Mouse (Mus musculus): ENCODE measurements around the gene Zfp428. TPM values are rescaled to one million over a fixed set of nuclear protein-coding genes. Genes with fewer than 3 reads are reported as not detected.
"Not testable (repeated sequence)": the region's sequence is repeated elsewhere in the genome, so short reads cannot be mapped to it uniquely, and the experiment has no call there.

The Zfp428 gene
- polyA plus RNA-seq, 1 experiment from 2014 or later, result 87.7 TPM

DNA sequence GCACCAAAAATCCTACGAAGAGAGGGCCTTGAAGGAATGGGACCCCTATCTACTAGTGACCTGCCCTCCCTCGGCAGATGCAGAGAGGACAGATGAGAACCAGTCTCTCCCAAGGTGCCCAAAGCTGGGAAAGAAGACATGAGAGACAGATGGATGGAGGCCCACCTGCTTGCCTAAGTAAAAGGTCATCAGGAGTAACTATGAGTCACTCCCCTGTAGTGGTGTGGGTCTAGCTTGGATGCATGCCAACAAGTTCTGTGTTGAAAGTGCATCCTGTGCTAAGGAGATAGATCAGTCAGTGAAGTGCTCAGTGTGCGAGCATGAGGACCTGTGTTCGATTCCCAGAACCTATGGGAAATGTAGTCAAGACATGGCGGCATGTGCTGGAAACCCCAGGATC lies 27.9 kb upstream of the Zfp428 start:
- WGBS, result 88% methylated on average over 5 of the region's 5 CpGs
- Histone ChIP-seq H3K27ac (ENCODE audit: low read depth, low read length) (no peak overlapping the region), H3K27me3 (ENCODE audit: control insufficient read depth, insufficient read depth, low read length) (no peaks in the 10 kb centered on the region; the same call in 1 of the 2 replicates), H3K9ac (ENCODE audit: low read depth, low read length) (no peak overlapping the region), H3K4me3 (ENCODE audit: low read depth, low read length) (no peak overlapping the region), H3K4me2 (replicated peaks; ENCODE audit: low read depth, low read length) (no peak overlapping the region), H3K4me1 (replicated peaks; ENCODE audit: control insufficient read depth, insufficient read depth, low read length) (no peaks in the 10 kb centered on the region; the same call in 1 of the 2 replicates), H3K36me3 (ENCODE audit: control insufficient read depth, insufficient read depth, low read length) (no peaks in the 10 kb centered on the region), H3K9me3 (ENCODE audit: control insufficient read depth, low read length) (no peaks in the 10 kb centered on the region)
- DNase-seq (ENCODE audit: low spot score) (no peak), ATAC-seq (ENCODE audit: low FRiP score) (no peak)

DNA sequence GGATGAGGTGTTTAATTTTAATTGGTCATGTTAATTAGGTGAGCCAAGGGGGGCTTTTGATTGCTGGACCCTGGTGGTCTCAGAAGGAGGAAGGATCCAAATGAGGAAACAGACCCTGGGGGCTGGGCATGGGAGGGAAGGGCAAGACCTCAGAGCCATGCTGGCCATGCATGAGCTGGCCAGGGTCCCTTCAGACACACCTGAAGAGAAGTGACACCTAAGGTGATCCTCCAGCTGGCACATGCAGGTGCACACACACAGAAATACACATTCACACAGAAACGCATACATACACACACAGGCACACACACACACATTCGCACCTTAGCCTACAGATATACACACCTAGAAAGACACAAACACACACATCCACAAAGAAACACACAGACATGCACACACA lies 27.1 kb upstream of the Zfp428 start:
- Histone ChIP-seq H3K27me3 (ENCODE audit: control insufficient read depth, insufficient read depth, low read length) (no peaks in the 10 kb centered on the region; the same call in 1 of the 2 replicates), H3K4me1 (replicated peaks; ENCODE audit: control insufficient read depth, insufficient read depth, low read length) (no peaks in the 10 kb centered on the region; the same call in 1 of the 2 replicates), H3K4me2 (replicated peaks; ENCODE audit: low read depth, low read length) (no peak overlapping the region), H3K27ac (ENCODE audit: low read depth, low read length) (no peak overlapping the region), H3K4me3 (ENCODE audit: low read depth, low read length) (no peak overlapping the region), H3K9me3 (ENCODE audit: control insufficient read depth, low read length) (no peaks in the 10 kb centered on the region), H3K9ac (ENCODE audit: low read depth, low read length) (no peak overlapping the region), H3K36me3 (ENCODE audit: control insufficient read depth, insufficient read depth, low read length) (no peaks in the 10 kb centered on the region)
- no peak for DNase-seq (ENCODE audit: low spot score)
- WGBS, result 95% methylated on average over 2 of the region's 2 CpGs
- no peak for ATAC-seq (ENCODE audit: low FRiP score)

GRCm38 (mm10) chr7:24480121-24480941 lies 26.5 kb upstream of the Zfp428 start:
- no peak overlapping the region for H3K27ac ChIP-seq (ENCODE audit: low read depth, low read length)
- no peak overlapping the region for H3K4me3 ChIP-seq (ENCODE audit: low read depth, low read length)
- DNase-seq (ENCODE audit: low spot score) (no peak), ATAC-seq (ENCODE audit: low FRiP score) (no peak)
- H3K9me3 ChIP-seq (ENCODE audit: control insufficient read depth, low read length), result no peaks in the 10 kb centered on the region
- no peaks in the 10 kb centered on the region; the same call in 1 of the 2 replicates for H3K27me3 ChIP-seq (ENCODE audit: control insufficient read depth, insufficient read depth, low read length)
- H3K4me2 ChIP-seq (replicated peaks; ENCODE audit: low read depth, low read length), result no peak overlapping the region; the same call in 1 of the 2 replicates
- H3K9ac ChIP-seq (ENCODE audit: low read depth, low read length), result no peak overlapping the region
- no peaks in the 10 kb centered on the region; the same call in 1 of the 2 replicates for H3K4me1 ChIP-seq (replicated peaks; ENCODE audit: control insufficient read depth, insufficient read depth, low read length)
- 65% methylated on average over 18 of the region's 18 CpGs for WGBS
- H3K36me3 ChIP-seq (ENCODE audit: control insufficient read depth, insufficient read depth, low read length), result no peaks in the 10 kb centered on the region

- ATAC-seq (ENCODE audit: low FRiP score), result 0 out of 2 replicates have a peak, but pooled peaks have one; percentile 1
- H3K36me3 ChIP-seq (ENCODE audit: control insufficient read depth, insufficient read depth, low read length), result no peaks in the 10 kb centered on the region
- peak overlapping the region; percentile 94 for H3K9ac ChIP-seq (ENCODE audit: low read depth, low read length)
- no peak overlapping the region for H3K27ac ChIP-seq (ENCODE audit: low read depth, low read length)
- peak overlapping the region; percentile 80 for H3K4me3 ChIP-seq (ENCODE audit: low read depth, low read length)
- H3K27me3 ChIP-seq (ENCODE audit: control insufficient read depth, insufficient read depth, low read length), result no peaks in the 10 kb centered on the region; the same call in 1 of the 2 replicates
- H3K4me2 ChIP-seq (replicated peaks; ENCODE audit: low read depth, low read length), result peak overlapping the region; percentile 92
- 11% methylated on average over 14 of the region's 14 CpGs for WGBS
- no peaks in the 10 kb centered on the region for H3K9me3 ChIP-seq (ENCODE audit: control insufficient read depth, low read length)
- no peaks in the 10 kb centered on the region; the same call in 1 of the 2 replicates for H3K4me1 ChIP-seq (replicated peaks; ENCODE audit: control insufficient read depth, insufficient read depth, low read length)
- DNase-seq (ENCODE audit: low spot score), result no peak
Observed at GRCm38 (mm10) chr7:24480986-24481473, 25.8 kb upstream of the Zfp428 start.

DNA sequence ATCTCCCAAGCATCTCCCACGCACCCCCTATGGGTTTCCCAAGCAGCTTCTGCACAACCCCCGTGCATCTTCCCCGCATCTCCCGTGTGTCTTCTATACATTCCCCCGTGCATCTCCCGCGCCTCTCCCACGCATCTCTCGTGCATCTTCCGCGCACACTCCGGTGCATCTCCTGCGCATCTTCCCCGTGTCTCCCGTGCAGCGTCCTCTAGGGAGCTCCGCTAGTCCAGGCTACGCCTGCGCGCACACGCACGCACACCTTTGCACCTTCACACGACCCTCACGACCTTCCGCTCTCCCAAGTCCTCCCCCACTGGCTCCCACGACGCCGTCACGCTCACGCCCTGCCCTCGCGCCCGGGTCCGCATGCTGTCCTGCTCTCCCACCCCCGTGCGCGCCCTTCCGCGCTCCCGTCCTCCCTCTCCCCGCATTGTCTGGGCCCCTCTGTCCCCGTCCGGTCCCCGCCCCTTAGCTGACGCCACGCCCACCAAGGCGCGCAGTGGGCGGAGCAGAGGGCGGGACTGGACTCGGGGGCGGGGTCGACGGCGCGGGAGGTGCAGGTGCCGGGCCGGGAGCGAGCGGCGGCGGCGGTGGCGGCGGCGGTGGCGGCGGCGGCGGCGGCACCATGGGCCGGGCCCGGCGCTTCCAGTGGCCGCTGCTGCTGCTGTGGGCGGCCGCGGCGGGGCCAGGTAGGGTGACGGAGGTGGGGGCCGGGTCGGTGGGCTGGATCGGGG lies 25.2 kb upstream of the Zfp428 start, which contains the start of gene Cadm4:
TSS of gene Cadm4 (plus strand) at position 550 of the 734 bp plus-strand sequence.
- peak within 1 kb of the TSS; percentile 79 for H3K27ac ChIP-seq (ENCODE audit: low read depth, low read length)

GRCm38 (mm10) chr7:24482208-24483020 lies 24.4 kb upstream of the Zfp428 start:
- Histone ChIP-seq H3K9ac (ENCODE audit: low read depth, low read length) (peak overlapping the region; percentile 94), H3K27ac (ENCODE audit: low read depth, low read length) (peak overlapping the region; percentile 79), H3K4me3 (ENCODE audit: low read depth, low read length) (peak overlapping the region; percentile 80), H3K4me1 (replicated peaks; ENCODE audit: control insufficient read depth, insufficient read depth, low read length) (peaks cover 6% of the 10 kb centered on the region; the same call in 1 of the 2 replicates), H3K9me3 (ENCODE audit: control insufficient read depth, low read length) (no peaks in the 10 kb centered on the region), H3K4me2 (replicated peaks; ENCODE audit: low read depth, low read length) (peak overlapping the region; percentile 92), H3K27me3 (ENCODE audit: control insufficient read depth, insufficient read depth, low read length) (no peaks in the 10 kb centered on the region; the same call in 1 of the 2 replicates), H3K36me3 (ENCODE audit: control insufficient read depth, insufficient read depth, low read length) (no peaks in the 10 kb centered on the region)
- ATAC-seq (ENCODE audit: low FRiP score) (peak; percentile 61), DNase-seq (ENCODE audit: low spot score) (peak; percentile 54)
- WGBS, result 1% methylated on average over 27 of the region's 38 CpGs

More for the DNA sequence above, 25.2 kb upstream of the Zfp428 start, which contains the start of gene Cadm4:
- DNase-seq (ENCODE audit: low spot score), result peak; percentile 96
- H3K4me1 ChIP-seq (replicated peaks; ENCODE audit: control insufficient read depth, insufficient read depth, low read length), result peaks cover 1% of the 10 kb centered on the region; the same call in 1 of the 2 replicates
- peak within 1 kb of the TSS; percentile 92 for H3K4me2 ChIP-seq (replicated peaks; ENCODE audit: low read depth, low read length)
- peak; percentile 89 for ATAC-seq (ENCODE audit: low FRiP score)
- H3K9me3 ChIP-seq (ENCODE audit: control insufficient read depth, low read length), result no peaks in the 10 kb centered on the region
- peak within 1 kb of the TSS; percentile 80 for H3K4me3 ChIP-seq (ENCODE audit: low read depth, low read length)
- H3K36me3 ChIP-seq (ENCODE audit: control insufficient read depth, insufficient read depth, low read length), result no peaks in the 10 kb centered on the region
- WGBS, result 1% methylated on average over 51 of the region's 83 CpGs
- no peaks in the 10 kb centered on the region; the same call in 1 of the 2 replicates for H3K27me3 ChIP-seq (ENCODE audit: control insufficient read depth, insufficient read depth, low read length)
- H3K9ac ChIP-seq (ENCODE audit: low read depth, low read length), result peak within 1 kb of the TSS; percentile 94

DNA sequence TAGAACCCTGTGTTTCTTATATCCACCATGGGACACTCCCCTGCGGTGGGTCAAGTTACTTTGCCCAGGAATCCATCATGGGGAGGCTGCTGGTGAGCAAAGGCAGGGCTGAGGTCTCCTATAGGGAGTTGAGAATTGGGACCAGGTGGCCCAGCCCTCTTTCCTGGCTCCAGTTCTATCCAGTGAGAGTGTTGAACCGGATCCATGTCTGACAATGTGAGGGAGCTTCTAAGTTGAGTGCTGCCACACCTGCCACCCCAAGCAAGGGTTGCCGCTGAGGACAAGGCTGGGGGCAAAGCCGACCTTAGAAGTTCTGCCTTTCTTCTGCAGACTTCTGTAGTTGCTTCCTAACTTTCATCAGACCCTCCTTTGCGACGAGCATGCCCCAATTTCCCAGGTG lies 23.5 kb upstream of the Zfp428 start:
- not testable (repeated sequence) for H3K9ac ChIP-seq (ENCODE audit: low read depth, low read length); H3K27ac ChIP-seq (ENCODE audit: low read depth, low read length); H3K36me3 ChIP-seq (ENCODE audit: control insufficient read depth, insufficient read depth, low read length); ATAC-seq (ENCODE audit: low FRiP score); H3K9me3 ChIP-seq (ENCODE audit: control insufficient read depth, low read length); H3K4me1 ChIP-seq (replicated peaks; ENCODE audit: control insufficient read depth, insufficient read depth, low read length); H3K27me3 ChIP-seq (ENCODE audit: control insufficient read depth, insufficient read depth, low read length); DNase-seq (ENCODE audit: low spot score)
- peak overlapping the region; percentile 92 for H3K4me2 ChIP-seq (replicated peaks; ENCODE audit: low read depth, low read length)
- WGBS, result 54% methylated on average over 6 of the region's 6 CpGs
- peak overlapping the region; percentile 80 for H3K4me3 ChIP-seq (ENCODE audit: low read depth, low read length)

- H3K4me3 ChIP-seq (ENCODE audit: low read depth, low read length), result no peak overlapping the region
- DNase-seq (ENCODE audit: low spot score) (no peak), ATAC-seq (ENCODE audit: low FRiP score) (no peak)
- 76% methylated on average over 9 of the region's 9 CpGs for WGBS
- no peaks in the 10 kb centered on the region for H3K27me3 ChIP-seq (ENCODE audit: control insufficient read depth, insufficient read depth, low read length)
- no peak overlapping the region for H3K27ac ChIP-seq (ENCODE audit: low read depth, low read length)
- no peak overlapping the region for H3K9ac ChIP-seq (ENCODE audit: low read depth, low read length)
- H3K4me1 ChIP-seq (replicated peaks; ENCODE audit: control insufficient read depth, insufficient read depth, low read length), result peaks cover 6% of the 10 kb centered on the region; the same call in 1 of the 2 replicates
- no peak overlapping the region; the same call in 1 of the 2 replicates for H3K4me2 ChIP-seq (replicated peaks; ENCODE audit: low read depth, low read length)
- H3K36me3 ChIP-seq (ENCODE audit: control insufficient read depth, insufficient read depth, low read length), result peaks cover 5% of the 10 kb centered on the region; the same call in 1 of the 2 replicates
- H3K9me3 ChIP-seq (ENCODE audit: control insufficient read depth, low read length), result no peaks in the 10 kb centered on the region
Observed at GRCm38 (mm10) chr7:24485481-24485880, 21.3 kb upstream of the Zfp428 start.
